Mouse (Mus musculus): ENCODE data around the gene Pak4.
"Not testable (repeated sequence)": the region's sequence is repeated elsewhere in the genome, so short reads cannot be mapped to it uniquely, and the experiment has no call there.

Gene Pak4

DNA sequence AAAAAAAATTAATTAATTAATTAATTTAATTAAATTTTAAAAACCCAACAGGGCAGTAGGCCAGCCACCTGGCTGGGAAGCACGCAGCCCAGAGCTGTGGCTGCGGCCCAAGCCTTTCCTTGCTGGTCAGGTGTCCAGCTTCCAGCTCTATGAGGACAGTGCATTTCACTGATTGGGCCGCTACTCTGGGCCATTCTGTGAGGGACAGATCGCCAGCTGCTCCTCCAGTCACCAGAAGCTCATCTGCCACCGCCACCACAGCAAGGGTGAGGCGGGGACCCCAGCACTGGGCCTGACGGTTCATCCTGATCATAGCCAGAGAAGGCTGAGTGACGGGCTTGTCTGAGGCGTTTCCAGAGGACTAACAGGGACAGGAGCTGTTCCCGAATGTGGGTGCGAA is 36.0 kb downstream of the Pak4 start:
- DNase-seq (ENCODE audit: low spot score), result no peak

- no peak for DNase-seq (ENCODE audit: low spot score)
These were observed 37.1 kb downstream of the Pak4 start for GRCm38 (mm10) chr7:28560856-28561255.

- DNase-seq (ENCODE audit: low spot score), result no peak
These were observed 39.5 kb downstream of the Pak4 start for GRCm38 (mm10) chr7:28558486-28558885.

DNA sequence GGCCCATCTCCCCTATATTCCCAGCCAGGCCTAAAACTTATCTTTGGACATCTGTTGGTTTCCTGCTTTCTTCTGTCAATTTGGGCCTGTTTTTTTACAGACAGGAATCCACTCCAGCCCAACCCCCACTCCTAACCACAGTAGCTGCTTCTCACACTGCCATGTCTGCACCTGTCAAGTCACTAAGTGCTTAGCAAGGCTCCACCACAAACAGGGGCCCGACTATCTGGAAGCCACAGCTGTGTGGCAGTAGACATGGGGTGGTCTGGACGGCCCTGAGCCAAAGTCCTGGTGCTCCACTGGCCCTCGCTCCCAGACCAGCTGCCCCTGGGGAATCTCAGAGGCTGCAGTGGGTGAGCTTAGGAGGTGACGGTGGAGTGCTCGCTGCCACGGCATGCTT is 40.3 kb downstream of the Pak4 start:
- no peak for DNase-seq (ENCODE audit: low spot score)

GRCm38 (mm10) chr7:28557069-28557468 is 40.9 kb downstream of the Pak4 start:
- DNase-seq (ENCODE audit: low spot score), result no peak

DNA sequence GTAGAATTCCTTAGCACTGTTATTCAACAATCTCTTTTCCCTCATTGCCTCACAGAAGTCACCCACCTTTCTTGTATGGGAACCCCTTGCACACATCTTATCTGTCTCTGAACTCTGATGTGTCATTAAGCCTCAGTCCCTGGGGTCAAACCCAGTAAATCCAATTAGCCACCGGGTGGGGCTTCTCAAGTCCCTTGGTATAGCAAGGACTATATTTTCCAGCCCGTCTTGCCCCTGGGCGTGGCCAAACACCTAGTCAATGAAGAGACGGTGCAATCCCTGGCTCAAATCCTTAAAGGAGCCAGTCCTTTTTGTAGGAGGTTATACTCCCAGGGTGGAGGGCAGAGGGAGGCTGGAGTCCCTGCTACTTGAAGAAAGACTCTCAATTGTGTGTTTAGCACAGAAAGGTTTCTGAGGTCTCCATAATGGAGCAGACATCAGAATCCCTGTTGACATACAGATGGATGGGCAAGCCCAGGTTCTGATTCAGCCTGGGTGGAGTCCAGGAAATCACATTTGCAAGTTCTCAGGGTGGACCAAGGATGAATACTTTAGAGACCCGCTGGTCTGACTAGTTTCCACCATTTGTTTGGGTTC is 41.9 kb downstream of the Pak4 start:
- no peak for DNase-seq (ENCODE audit: low spot score)

DNA sequence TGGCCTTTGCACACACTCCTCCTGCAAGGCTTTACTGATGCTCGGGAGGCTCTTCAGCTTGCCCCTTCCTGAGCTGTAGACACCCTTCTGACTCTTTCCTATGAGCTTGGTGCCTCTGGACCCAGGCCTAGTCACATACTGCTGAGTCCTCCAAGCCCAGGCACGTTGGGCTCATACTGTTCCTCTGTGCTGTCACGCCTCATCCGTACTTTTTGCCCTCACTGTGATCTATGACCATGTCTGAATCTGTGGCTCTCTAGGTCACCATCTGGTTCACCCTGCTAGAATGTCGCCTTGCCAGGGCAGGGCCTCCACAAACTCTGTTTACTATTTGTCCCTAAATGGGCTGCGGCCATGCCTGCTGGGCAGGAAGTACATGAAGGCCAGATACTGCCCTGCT is 44.9 kb downstream of the Pak4 start:
- DNase-seq (ENCODE audit: low spot score), result no peak

- no peak for DNase-seq (ENCODE audit: low spot score)
These were observed 50.4 kb downstream of the Pak4 start for GRCm38 (mm10) chr7:28547628-28548027.

- no peak for DNase-seq (ENCODE audit: low spot score)
These were observed 50.8 kb downstream of the Pak4 start, which contains the start of gene Nccrp1 for GRCm38 (mm10) chr7:28547154-28547553. Gene Nccrp1 (minus strand): TSS chr7:28547254.

- no peak for DNase-seq (ENCODE audit: low spot score)
These were observed 51.3 kb downstream of the Pak4 start for GRCm38 (mm10) chr7:28546649-28547048.

DNA sequence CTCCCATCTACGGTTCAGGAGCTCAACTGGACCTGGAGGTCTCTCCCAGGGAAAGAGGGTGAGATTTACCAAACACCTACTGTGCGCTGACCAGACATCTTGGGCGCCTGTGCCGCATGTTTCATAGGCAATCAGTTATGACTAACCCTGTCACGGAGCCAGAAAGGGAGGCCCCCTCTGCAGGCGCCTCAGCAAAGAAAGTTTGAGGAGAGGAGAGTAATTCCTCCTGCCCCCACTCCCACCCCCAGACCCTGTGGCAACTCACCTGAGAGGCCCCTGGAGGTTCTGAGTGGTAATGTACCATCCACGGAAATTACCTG is 52.1 kb downstream of the Pak4 start:
- no peak for DNase-seq (ENCODE audit: low spot score)

GRCm38 (mm10) chr7:28545048-28545890 is 52.7 kb downstream of the Pak4 start:
- no peak for DNase-seq (ENCODE audit: low spot score)

DNA sequence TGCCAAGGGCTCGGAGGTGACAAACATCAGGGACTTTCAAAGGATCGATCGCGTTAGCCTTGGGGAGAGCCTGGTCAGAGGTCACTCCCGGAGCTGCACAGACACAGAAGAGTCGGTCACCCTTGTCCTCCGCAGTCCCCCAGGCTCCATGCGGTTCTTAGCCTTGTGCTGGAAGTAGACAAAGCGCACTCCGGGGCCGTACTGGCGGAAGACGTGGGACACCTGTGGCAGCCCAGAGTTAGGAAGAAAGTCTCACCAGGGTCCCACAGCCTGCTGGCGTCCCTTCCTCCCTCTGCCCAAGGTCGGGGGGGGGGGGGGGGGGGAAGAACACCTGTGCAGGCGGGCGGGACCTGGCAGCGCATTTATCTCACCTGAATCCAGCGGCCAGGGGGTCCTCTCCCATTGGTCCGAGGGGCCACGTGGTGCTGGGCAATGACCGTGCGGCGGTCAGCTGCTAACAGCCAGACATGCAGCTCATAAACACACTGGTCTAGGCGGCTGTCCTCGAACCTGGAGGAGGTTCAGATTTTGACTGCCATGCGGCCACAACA is 53.9 kb downstream of the Pak4 start:
- DNase-seq (ENCODE audit: low spot score), result no peak

DNA sequence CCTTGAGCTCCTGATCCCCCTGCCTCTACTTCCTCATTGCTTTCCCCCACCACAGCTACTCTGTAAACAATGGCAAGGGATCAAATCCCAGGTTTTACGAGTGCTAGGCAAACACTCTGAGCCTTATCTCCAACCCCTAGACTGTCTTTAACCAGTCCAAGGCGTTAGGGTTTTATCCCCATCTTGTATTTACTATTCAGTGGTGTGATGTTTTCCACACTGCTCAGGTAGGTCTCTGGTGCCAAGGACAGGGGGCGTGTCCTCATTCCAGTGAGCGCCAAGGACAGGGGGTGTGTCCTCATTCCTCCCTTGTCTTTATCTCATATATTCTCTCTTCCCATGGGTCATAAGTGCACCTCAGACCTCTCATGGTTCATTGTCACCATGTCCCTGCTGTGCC is 57.5 kb downstream of the Pak4 start, which contains the start of gene Sycn:
TSS of gene Sycn (plus strand) at position 360 of the 400 bp plus-strand sequence.
- DNase-seq (ENCODE audit: low spot score), result no peak

GRCm38 (mm10) chr7:28538886-28539285 is 59.1 kb downstream of the Pak4 start:
- not testable (repeated sequence) for DNase-seq (ENCODE audit: low spot score)

- no peak for DNase-seq (ENCODE audit: low spot score)
These were observed 66.0 kb downstream of the Pak4 start for GRCm38 (mm10) chr7:28532005-28532404.

GRCm38 (mm10) chr7:28527922-28528719 is 69.9 kb downstream of the Pak4 start:
- DNase-seq (ENCODE audit: low spot score), result peak; percentile 69

- not testable (repeated sequence) for DNase-seq (ENCODE audit: low spot score)
These were observed 75.4 kb downstream of the Pak4 start, which contains the start of gene Ifnl3 for GRCm38 (mm10) chr7:28522536-28522935. Gene Ifnl3 (plus strand): TSS chr7:28522836.

GRCm38 (mm10) chr7:28511441-28511840 is 86.5 kb downstream of the Pak4 start:
- DNase-seq (ENCODE audit: low spot score), result no peak

GRCm38 (mm10) chr7:28510405-28510974 is 87.5 kb downstream of the Pak4 start, which contains the start of gene Ifnl2:
Gene Ifnl2 (minus strand): TSS chr7:28510455.
- not testable (repeated sequence) for DNase-seq (ENCODE audit: low spot score)

GRCm38 (mm10) chr7:28509121-28509520 is 88.9 kb downstream of the Pak4 start:
- DNase-seq (ENCODE audit: low spot score), result not testable (repeated sequence)
